Mouse (Mus musculus): ENCODE measurements around the gene Bsdc1. TPM values are rescaled to one million over a fixed set of nuclear protein-coding genes. Genes with fewer than 3 reads are reported as not detected.
A peak's percentile ranks its signal among the peaks of the same experiment; 100 is the strongest.
"Not testable (repeated sequence)": the region's sequence is repeated elsewhere in the genome, so short reads cannot be mapped to it uniquely, and the experiment has no call there.

Gene Bsdc1
- polyA plus RNA-seq, 1 experiment from 2014 or later, result 22.1 TPM

DNA sequence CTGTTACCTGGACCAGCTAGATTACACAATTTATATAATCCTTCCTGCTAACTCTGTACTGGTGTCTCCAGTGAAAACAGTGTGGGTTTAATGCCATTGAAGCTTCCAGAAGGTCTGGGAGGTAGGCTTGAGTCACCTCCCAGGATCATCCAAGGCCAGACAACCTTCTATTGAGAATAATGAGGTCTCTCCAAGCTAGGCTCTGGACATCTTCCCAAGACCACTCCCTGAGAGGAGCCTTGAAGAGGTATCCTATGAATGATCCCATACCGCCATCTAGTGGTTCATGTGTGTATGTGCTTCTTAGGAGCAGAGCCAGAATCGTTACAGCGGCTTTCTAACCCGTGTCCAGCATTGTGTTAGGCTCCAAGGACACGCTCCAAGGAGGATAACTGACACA lies 6.1 kb upstream of the Bsdc1 start:
- H3K4me2 ChIP-seq (replicated peaks), result no peak overlapping the region
- H3K27me3 ChIP-seq (replicated peaks), result no peaks in the 10 kb centered on the region
- H3K9me3 ChIP-seq, result no peaks in the 10 kb centered on the region
- no peaks in the 10 kb centered on the region for H3K36me3 ChIP-seq
- 5% methylated on average over 5 of the region's 5 CpGs for WGBS
- no peak overlapping the region for H3K27ac ChIP-seq
- H3K4me1 ChIP-seq (replicated peaks), result no peaks in the 10 kb centered on the region
- peak; percentile 91 for ATAC-seq
- H3K4me3 ChIP-seq (replicated peaks), result no peak overlapping the region
- H3K9ac ChIP-seq, result no peak overlapping the region

DNA sequence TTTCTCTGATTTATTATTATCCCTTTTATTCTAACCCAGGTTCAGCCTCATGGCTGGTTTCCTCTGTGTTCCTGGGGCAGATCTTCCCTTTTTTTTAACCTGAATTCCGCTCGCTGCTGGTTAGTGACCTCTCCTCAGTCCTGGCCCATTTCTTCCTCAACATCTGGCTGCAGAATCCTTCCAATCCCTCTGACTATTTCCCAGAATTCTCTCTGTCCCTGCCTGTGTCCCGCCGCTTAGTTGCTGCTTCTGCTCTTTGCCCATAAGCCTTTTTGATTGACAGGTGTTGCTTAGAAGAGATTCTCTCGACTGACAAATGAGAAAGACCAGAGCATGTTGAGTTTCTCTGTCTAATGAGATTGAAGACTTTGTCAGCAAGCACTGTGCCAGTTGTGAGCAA lies 5.3 kb upstream of the Bsdc1 start:
- Histone ChIP-seq H3K27ac (no peak overlapping the region), H3K27me3 (replicated peaks) (no peaks in the 10 kb centered on the region), H3K4me2 (replicated peaks) (no peak overlapping the region), H3K9me3 (no peaks in the 10 kb centered on the region), H3K36me3 (no peaks in the 10 kb centered on the region), H3K9ac (no peak overlapping the region), H3K4me1 (replicated peaks) (no peaks in the 10 kb centered on the region), H3K4me3 (replicated peaks) (no peak overlapping the region)
- no peak for ATAC-seq
- 58% methylated on average over 5 of the region's 5 CpGs for WGBS

DNA sequence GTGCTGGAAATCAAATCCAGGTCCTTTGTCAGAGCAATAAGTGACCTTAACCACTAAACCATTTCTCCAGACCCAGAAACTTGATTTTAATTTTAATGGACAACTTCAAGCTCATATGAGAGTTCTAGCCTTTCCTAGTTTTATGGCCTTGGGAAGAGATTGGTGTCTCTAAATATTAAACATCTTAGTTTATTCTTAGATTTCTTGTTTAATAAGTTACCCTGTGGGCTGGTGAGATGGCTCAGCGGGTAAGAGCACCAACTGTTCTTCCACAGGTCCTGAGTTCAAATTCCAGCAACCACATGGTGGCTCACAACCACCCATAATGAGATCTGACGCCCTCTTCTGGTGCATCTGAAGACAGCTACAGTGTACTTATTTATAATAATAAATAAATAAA lies 4.1 kb upstream of the Bsdc1 start:
- H3K4me2 ChIP-seq (replicated peaks); H3K4me1 ChIP-seq (replicated peaks); H3K9me3 ChIP-seq; H3K36me3 ChIP-seq; H3K9ac ChIP-seq; ATAC-seq; H3K27ac ChIP-seq; H3K27me3 ChIP-seq (replicated peaks); H3K4me3 ChIP-seq (replicated peaks): not testable (repeated sequence)
- WGBS, result 74% methylated on average over 2 of the region's 2 CpGs

DNA sequence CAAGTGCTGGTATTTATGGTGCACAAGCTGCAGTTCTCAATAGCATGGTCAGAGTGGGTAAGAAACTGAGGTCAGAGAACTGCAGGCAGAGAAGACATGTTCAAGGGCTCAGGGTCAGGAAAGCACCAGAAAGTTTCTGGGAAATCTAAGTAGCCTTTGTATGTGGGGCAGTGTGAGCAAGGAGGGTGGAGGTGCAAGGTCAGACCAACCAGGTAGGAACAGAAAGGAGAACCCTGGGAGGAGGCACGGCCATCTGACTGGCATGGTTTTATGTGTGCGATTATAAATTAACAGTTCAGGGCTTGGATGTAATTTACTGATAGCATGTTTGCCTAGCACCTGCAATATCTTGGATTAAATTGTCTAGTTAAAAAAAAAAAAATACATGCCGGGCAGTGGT lies 1.7 kb upstream of the Bsdc1 start:
- Histone ChIP-seq H3K4me2 (replicated peaks) (no peak overlapping the region), H3K4me3 (replicated peaks) (no peak overlapping the region), H3K9me3 (no peaks in the 10 kb centered on the region), H3K4me1 (replicated peaks) (peaks cover 7% of the 10 kb centered on the region), H3K27ac (no peak overlapping the region), H3K9ac (no peak overlapping the region), H3K27me3 (replicated peaks) (no peaks in the 10 kb centered on the region), H3K36me3 (no peaks in the 10 kb centered on the region)
- no peak for ATAC-seq
- WGBS, result 74% methylated on average over 3 of the region's 3 CpGs

DNA sequence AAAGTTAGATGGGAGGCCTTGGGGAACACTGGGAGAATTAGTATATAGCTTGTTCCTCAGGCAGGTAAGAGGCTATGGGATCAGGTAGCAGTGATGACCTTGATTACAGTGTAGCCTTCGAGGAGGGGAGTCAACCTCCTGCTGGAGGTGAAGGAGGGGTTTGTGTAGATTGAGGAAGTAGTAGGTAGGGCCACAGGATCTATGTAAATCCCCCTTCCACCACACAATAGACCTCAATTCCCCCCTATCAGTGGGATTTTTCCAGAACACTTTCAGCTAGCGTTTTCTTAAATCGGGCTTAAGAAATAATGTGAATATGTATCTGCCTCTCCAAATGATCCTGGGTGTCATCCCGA lies 576 bp upstream of the Bsdc1 start:
- peak overlapping the region; percentile 47 for H3K4me3 ChIP-seq (replicated peaks)
- peaks cover 7% of the 10 kb centered on the region for H3K4me1 ChIP-seq (replicated peaks)
- WGBS, result 3% methylated on average over 4 of the region's 4 CpGs
- no peaks in the 10 kb centered on the region for H3K9me3 ChIP-seq
- no peaks in the 10 kb centered on the region for H3K27me3 ChIP-seq (replicated peaks)
- peak overlapping the region; percentile 74 for H3K4me2 ChIP-seq (replicated peaks)
- H3K9ac ChIP-seq, result peak overlapping the region; percentile 54
- peak overlapping the region; percentile 87 for H3K27ac ChIP-seq
- ATAC-seq, result peak; percentile 37
- H3K36me3 ChIP-seq, result peaks cover 5% of the 10 kb centered on the region; the same call in 1 of the 2 replicates

DNA sequence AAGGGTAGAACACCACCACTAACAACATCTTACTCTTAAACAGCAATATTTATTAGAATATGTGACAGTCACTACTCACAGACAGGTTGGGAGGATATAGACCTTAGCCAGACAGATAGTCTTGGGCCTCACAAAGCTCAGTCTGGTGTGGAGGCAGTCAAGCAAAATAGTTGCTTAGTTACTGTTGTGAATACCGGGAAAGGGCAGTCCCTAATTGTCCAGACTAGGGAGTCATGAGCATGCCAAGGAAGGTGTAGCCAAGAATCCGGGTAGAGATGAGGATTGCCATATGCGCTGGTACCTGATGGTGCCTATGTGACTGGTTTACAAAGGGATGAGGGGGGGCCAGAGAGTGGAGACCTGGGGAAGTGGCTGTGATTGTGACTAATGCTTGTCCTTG lies 737 bp downstream of the Bsdc1 start:
- peaks cover 7% of the 10 kb centered on the region for H3K4me1 ChIP-seq (replicated peaks)
- H3K4me3 ChIP-seq (replicated peaks), result peak overlapping the region; percentile 92
- 42% methylated on average over 3 of the region's 3 CpGs for WGBS
- no peak overlapping the region for H3K27ac ChIP-seq
- peaks cover 16% of the 10 kb centered on the region; the same call in 1 of the 2 replicates for H3K36me3 ChIP-seq
- ATAC-seq, result no peak
- peak overlapping the region; percentile 69 for H3K4me2 ChIP-seq (replicated peaks)
- no peaks in the 10 kb centered on the region for H3K9me3 ChIP-seq
- H3K27me3 ChIP-seq (replicated peaks), result no peaks in the 10 kb centered on the region
- peak overlapping the region; percentile 78 for H3K9ac ChIP-seq

DNA sequence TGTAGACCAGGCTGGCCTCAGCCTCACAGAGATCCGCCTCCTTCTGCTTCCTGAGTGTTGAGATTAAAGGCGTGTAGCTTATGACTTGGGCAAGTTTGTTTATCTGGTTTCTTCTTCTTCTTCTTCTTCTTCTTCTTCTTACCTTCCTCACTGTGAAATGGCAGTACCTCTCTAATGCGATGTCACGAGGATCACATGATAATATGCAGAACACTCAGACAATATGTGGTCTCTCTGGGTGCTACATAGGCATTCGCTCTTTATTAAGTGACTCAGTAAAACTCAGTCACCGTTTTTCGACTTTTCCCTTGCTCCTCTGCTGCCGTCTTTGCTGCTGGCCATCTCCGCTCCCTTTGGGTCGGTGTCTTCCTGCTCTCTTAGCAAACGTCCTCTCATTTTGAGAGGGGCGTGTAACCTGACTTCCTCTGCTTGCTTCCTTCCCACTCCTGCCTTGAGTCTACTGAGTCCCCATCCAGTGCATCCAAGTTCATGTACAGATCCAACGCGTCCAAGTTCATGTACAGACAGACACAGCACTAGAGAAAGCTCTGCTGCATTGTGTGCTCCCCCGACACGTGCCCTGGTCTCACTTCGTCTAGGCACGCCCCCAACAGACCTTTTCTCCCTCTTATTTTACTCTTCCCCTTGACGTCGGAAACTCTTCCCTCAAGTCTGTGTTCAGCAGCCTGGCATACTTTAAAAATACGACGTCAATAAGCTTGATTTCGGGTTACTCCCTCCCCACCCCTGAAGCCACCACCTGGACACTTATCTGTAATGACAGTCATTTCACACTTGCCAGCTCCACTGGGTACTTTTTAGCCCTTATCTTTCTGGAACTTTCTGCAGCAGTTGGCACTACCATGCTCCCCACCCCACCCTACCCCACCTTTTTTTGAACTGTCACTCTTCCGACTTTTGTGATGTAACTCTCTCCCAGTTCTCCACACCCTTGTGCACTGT lies 2.0 kb downstream of the Bsdc1 start:
- 87% methylated on average over 24 of the region's 24 CpGs for WGBS
- Histone ChIP-seq H3K4me1 (replicated peaks) (peaks cover 7% of the 10 kb centered on the region), H3K27ac (no peak overlapping the region), H3K27me3 (replicated peaks) (no peaks in the 10 kb centered on the region), H3K9me3 (no peaks in the 10 kb centered on the region), H3K9ac (no peak overlapping the region), H3K4me3 (replicated peaks) (no peak overlapping the region), H3K36me3 (peaks cover 18% of the 10 kb centered on the region; the same call in 1 of the 2 replicates), H3K4me2 (replicated peaks) (no peak overlapping the region)
- ATAC-seq, result no peak

DNA sequence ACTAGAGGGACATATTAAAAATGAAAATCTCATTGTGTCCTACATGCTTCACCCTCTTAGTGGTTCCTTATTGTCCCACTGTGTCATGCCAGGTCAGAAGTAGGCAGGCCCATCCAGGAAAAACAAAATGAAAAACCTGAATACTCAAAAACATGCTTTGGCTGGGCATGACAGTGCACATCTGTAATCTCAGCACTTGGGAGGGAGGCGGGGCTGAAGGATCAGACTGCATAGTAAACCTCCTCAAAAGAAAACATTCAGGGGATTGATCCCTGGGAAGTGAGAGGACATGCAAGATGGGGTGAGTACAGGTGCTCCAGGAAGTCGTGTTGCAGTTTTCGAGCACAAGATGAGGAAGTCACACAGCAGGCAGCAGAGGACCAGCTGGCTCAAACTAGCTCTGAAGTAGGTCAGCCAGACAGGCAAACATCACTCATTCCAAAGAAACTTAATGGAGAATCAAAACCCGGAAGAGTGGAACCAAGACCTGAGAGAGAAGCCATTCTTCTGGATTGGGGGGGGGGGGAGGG lies 3.0 kb downstream of the Bsdc1 start:
- Histone ChIP-seq H3K4me3 (replicated peaks) (no peak overlapping the region), H3K27me3 (replicated peaks) (no peaks in the 10 kb centered on the region), H3K4me2 (replicated peaks) (no peak overlapping the region), H3K4me1 (replicated peaks) (peaks cover 7% of the 10 kb centered on the region), H3K9me3 (no peaks in the 10 kb centered on the region), H3K27ac (no peak overlapping the region), H3K9ac (no peak overlapping the region), H3K36me3 (peaks cover 24% of the 10 kb centered on the region)
- ATAC-seq, result no peak
- 87% methylated on average over 4 of the region's 4 CpGs for WGBS

DNA sequence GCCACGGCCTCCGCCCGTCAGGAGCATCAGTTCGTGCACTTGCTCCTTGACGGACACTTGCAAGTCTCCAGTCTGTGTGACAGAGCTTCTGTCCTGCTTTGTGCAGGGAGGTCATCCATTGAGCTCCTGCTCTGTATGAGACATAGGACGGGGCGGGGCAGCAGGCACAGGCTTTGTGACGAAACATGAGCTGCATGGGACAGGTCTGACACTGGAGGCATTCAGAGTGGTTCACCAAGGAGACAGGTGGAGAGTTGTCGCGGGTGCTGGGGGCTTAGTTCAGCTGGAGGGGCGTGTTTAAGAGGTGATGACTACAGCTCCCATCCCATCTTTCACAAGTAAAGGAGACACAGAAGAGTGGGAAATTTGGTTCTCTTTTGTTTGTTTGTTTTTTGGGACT lies 14.7 kb downstream of the Bsdc1 start:
- 88% methylated on average over 11 of the region's 11 CpGs for WGBS
- H3K9me3 ChIP-seq, result no peaks in the 10 kb centered on the region
- no peak overlapping the region for H3K4me3 ChIP-seq (replicated peaks)
- peaks cover 38% of the 10 kb centered on the region for H3K36me3 ChIP-seq
- ATAC-seq, result no peak
- H3K27ac ChIP-seq, result no peak overlapping the region
- H3K27me3 ChIP-seq (replicated peaks), result no peaks in the 10 kb centered on the region
- H3K4me1 ChIP-seq (replicated peaks), result no peaks in the 10 kb centered on the region
- no peak overlapping the region for H3K4me2 ChIP-seq (replicated peaks)
- H3K9ac ChIP-seq, result no peak overlapping the region

DNA sequence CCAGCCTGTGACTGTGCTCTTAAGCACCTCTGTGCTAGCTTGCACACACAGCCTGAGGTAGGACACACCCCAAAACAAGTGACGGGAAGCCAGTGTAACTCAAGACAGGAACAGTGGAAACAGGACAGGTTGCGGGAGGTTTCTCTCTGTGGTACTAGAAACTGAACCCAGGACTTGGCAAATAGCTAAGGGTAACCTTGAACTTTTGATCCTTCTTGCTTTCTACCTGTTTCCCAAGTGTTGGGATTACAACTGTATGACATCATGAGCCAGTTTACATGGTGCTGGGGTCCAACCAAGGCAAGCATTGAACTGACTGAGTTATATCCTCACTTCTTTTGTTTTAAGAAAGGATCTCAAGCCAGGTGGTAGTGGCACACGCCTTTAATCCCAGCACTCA lies 18.5 kb downstream of the Bsdc1 start:
- Histone ChIP-seq H3K27me3 (replicated peaks) (no peaks in the 10 kb centered on the region), H3K27ac (no peak overlapping the region), H3K4me2 (replicated peaks) (no peak overlapping the region), H3K4me3 (replicated peaks) (no peak overlapping the region), H3K4me1 (replicated peaks) (no peaks in the 10 kb centered on the region), H3K9ac (no peak overlapping the region), H3K9me3 (no peaks in the 10 kb centered on the region), H3K36me3 (peaks cover 23% of the 10 kb centered on the region)
- 90% methylated on average over 3 of the region's 3 CpGs for WGBS
- no peak for ATAC-seq

DNA sequence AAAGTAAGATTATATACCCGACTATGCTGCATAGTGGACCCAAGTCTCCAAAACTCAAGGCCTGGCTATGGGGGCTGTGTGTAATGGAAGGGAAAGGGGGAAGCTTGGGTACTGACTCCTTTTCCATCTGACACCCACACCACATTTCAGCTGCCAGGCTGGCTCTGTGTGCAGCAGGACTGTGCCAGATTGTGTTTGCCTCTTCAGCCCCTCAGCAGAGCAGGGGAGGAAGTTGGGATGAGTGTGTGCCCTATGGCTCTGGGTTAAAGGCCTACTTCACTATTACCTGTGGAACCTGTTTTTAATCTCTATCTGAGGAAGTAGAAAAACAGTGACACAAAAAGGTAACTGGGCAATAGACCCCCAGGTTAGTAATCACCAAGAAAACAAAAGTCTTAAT lies 19.7 kb downstream of the Bsdc1 start:
- no peak overlapping the region for H3K27ac ChIP-seq
- H3K9ac ChIP-seq, result no peak overlapping the region
- no peak overlapping the region for H3K4me2 ChIP-seq (replicated peaks)
- H3K4me3 ChIP-seq (replicated peaks), result no peak overlapping the region
- 0 out of 2 replicates have a peak, but pooled peaks have one; percentile 49 for ATAC-seq
- H3K9me3 ChIP-seq, result no peaks in the 10 kb centered on the region
- H3K36me3 ChIP-seq, result peaks cover 25% of the 10 kb centered on the region
- 88% methylated on average over 1 of the region's 1 CpGs for WGBS
- H3K4me1 ChIP-seq (replicated peaks), result no peaks in the 10 kb centered on the region
- H3K27me3 ChIP-seq (replicated peaks), result no peaks in the 10 kb centered on the region

DNA sequence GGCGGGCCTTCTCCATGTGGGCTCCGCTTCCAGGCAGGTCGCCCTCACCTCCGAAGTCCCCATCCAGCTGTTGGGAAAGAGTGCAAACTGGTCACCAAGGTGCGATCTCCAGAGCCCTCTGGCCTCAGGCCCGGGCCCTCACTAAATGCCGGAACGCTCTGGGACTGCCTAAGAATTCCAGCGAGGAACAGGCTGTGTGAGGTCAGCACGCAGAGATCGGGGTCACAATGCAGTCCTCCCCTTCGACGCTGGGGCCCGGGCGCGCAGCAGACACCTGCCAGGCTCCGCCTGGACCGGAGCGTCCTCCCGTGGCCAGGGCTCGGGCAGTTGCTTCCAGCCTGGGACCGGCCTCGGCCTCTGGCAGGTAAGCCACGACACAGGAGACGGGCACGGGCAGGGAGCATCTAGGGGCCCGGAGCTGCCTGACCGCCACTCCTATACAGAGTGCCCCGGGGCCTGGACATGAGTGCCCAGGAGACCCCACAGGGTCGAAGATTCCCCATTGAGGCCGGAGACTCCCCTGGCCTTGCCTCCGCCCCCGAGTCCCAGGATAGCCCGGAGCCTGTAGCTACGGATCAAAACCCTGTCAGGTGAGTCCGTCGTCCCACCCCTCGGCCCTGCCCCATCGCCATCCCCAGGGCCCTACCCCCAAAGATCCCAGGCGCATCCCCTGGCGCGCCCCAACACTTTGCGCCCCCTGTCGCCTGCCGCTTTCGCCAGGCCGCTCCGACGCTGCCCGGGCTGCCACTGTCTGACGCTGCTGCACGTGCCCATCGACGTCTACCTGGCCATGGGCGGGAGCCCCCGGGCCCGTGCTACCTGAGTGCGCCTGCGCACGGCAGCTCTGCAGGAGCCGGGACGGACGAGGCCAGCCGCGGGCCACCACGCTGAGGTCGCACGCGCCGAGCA lies 29.8 kb downstream of the Bsdc1 start, which contains the start of the genes Tssk3 and Fam229a:
Gene Tssk3, minus strand, starts transcription at position 51 of the 909 bp plus-strand sequence.
Gene Fam229a, plus strand, starts transcription at position 219 of the 909 bp plus-strand sequence.
- Histone ChIP-seq H3K9ac (peak within 1 kb of the TSS; percentile 42), H3K27me3 (replicated peaks) (peaks cover 13% of the 10 kb centered on the region), H3K9me3 (no peaks in the 10 kb centered on the region), H3K4me1 (replicated peaks) (peaks cover 11% of the 10 kb centered on the region), H3K4me2 (replicated peaks) (peak within 1 kb of the TSS; percentile 80), H3K4me3 (replicated peaks) (peak within 1 kb of the TSS; percentile 32), H3K27ac (no peak within 1 kb of the TSS), H3K36me3 (peaks cover 14% of the 10 kb centered on the region; the same call in 1 of the 2 replicates)
- 6% methylated on average over 70 of the region's 70 CpGs for WGBS
- ATAC-seq, result peak; percentile 67

Data from intestine, embryonic 15.5 days (tissue).